Mouse (Mus musculus) lung, adult 2 months (tissue): Measurements from ENCODE around the gene Foxb2. TPM values are rescaled to one million over a fixed set of nuclear protein-coding genes. Genes with fewer than 3 reads are reported as not detected.
A peak's percentile ranks its signal among the peaks of the same experiment; 100 is the strongest.
"Not testable (repeated sequence)": the region's sequence is repeated elsewhere in the genome, so short reads cannot be mapped to it uniquely, and the experiment has no call there.

ENCODE experiments used
- DNase-seq: peaks from one replicate; pipeline ENCODE4 v3.0.0; 2022
- H3K4me1 ChIP-seq: fragments of 200-500 bp; 2 replicates; pipeline ENCODE4 v1.6.1; 2011; ENCODE audit warnings: low read length; ENCODE audit not compliant: control insufficient read depth, insufficient read depth
- H3K4me3 ChIP-seq: fragments of 200-500 bp; replicated peaks from 2 replicates; pipeline ENCODE3; 2011; ENCODE audit warnings: low read depth, mild to moderate bottlenecking, control low read depth, low read length; ENCODE audit errors: extremely low read depth
- CTCF ChIP-seq: fragments of 200-500 bp; IDR thresholded peaks from 2 replicates; pipeline ENCODE4 v1.5.1; 2011; ENCODE audit warnings: mild to moderate bottlenecking, low read length, control low read depth; ENCODE audit not compliant: insufficient read depth
- POLR2A ChIP-seq: fragments of 200-500 bp; IDR thresholded peaks from 2 replicates; pipeline ENCODE4 v1.6.1; 2011; ENCODE audit warnings: low read depth, mild to moderate bottlenecking, control low read depth, low read length, borderline replicate concordance; ENCODE audit errors: extremely low read depth
- WGBS: fragments of 180-500 bp; shearing (Covaris S2); methylation state at CpG from one replicate; pipeline ENCODE4 v1.1.7; 2018; 5-methylcytosine and 5-hydroxymethylcytosine counted together
- polyA plus RNA-seq: library from polyadenylated mRNA; depleted of rRNA; stranded (reverse); fragments of >200 nt; gene quantifications from 2 replicates; pipeline ENCODE4 v1.2.3, GENCODE M21; 2012

Foxb2 gene
- polyA plus RNA-seq, 1 experiment, result not detected

- TF ChIP-seq POLR2A (no peak), CTCF (no peak)
- WGBS, result 1% methylated on average over 86 of the region's 88 CpGs
- peaks cover 9% of the 10 kb centered on the region for H3K4me1 ChIP-seq
- peak overlapping the region; percentile 18 for H3K4me3 ChIP-seq
- peak; percentile 17 for DNase-seq
These were observed 1.0 kb downstream of the Foxb2 start for GRCm38 (mm10) chr19:16872331-16873180.

- TF ChIP-seq POLR2A (no peak), CTCF (no peak)
- WGBS, result 3% methylated on average over 24 of the region's 24 CpGs
- peaks cover 9% of the 10 kb centered on the region for H3K4me1 ChIP-seq
- DNase-seq, result no peak
- no peak overlapping the region for H3K4me3 ChIP-seq
These were observed 2.3 kb downstream of the Foxb2 start for GRCm38 (mm10) chr19:16871192-16871760.

- DNase-seq, result no peak
- Histone ChIP-seq H3K4me3 (no peak overlapping the region), H3K4me1 (peaks cover 9% of the 10 kb centered on the region)
- WGBS, result 4% methylated on average over 28 of the region's 28 CpGs
- TF ChIP-seq CTCF (no peak), POLR2A (no peak)
These were observed 3.0 kb downstream of the Foxb2 start for GRCm38 (mm10) chr19:16870501-16871191.

- 27% methylated on average over 5 of the region's 5 CpGs for WGBS
- H3K4me1 ChIP-seq, result peaks cover 6% of the 10 kb centered on the region; the same call in 1 of the 2 replicates
- no peak overlapping the region for H3K4me3 ChIP-seq
- TF ChIP-seq CTCF, result no peak
- TF ChIP-seq POLR2A, result no peak
- DNase-seq, result peak; percentile 12
These were observed 5.1 kb downstream of the Foxb2 start for GRCm38 (mm10) chr19:16868534-16868933.

- H3K4me1 ChIP-seq, result no peaks in the 10 kb centered on the region
- TF ChIP-seq CTCF (no peak), POLR2A (no peak)
- no peak overlapping the region for H3K4me3 ChIP-seq
- DNase-seq, result no peak
- WGBS, result 63% methylated on average over 4 of the region's 4 CpGs
These were observed 15.0 kb downstream of the Foxb2 start for GRCm38 (mm10) chr19:16858646-16859045.

- TF ChIP-seq CTCF, result no peak
- no peak for TF ChIP-seq POLR2A
- H3K4me3 ChIP-seq, result no peak overlapping the region
- DNase-seq, result no peak
- WGBS, result 58% methylated on average over 5 of the region's 5 CpGs
- H3K4me1 ChIP-seq, result no peaks in the 10 kb centered on the region
These were observed 16.9 kb downstream of the Foxb2 start for GRCm38 (mm10) chr19:16856752-16857151.

GRCm38 (mm10) chr19:16844091-16844490, 29.5 kb downstream of the Foxb2 start:
- not testable (repeated sequence) for H3K4me3 ChIP-seq, DNase-seq, H3K4me1 ChIP-seq
- WGBS, result 92% methylated on average over 2 of the region's 2 CpGs

GRCm38 (mm10) chr19:16841516-16842249, 31.9 kb downstream of the Foxb2 start:
- WGBS, result 56% methylated on average over 9 of the region's 9 CpGs

GRCm38 (mm10) chr19:16841001-16841400, 32.6 kb downstream of the Foxb2 start:
- DNase-seq, result no peak
- no peak for TF ChIP-seq CTCF
- no peak for TF ChIP-seq POLR2A
- Histone ChIP-seq H3K4me3 (no peak overlapping the region), H3K4me1 (no peaks in the 10 kb centered on the region)
- WGBS, result 87% methylated on average over 8 of the region's 8 CpGs

More at GRCm38 (mm10) chr19:16841516-16842249, 31.9 kb downstream of the Foxb2 start:
- Histone ChIP-seq H3K4me1 (no peaks in the 10 kb centered on the region), H3K4me3 (no peak overlapping the region)
- no peak for DNase-seq
- no peak for TF ChIP-seq POLR2A
- no peak for TF ChIP-seq CTCF
